In the genomic region with DNA sequence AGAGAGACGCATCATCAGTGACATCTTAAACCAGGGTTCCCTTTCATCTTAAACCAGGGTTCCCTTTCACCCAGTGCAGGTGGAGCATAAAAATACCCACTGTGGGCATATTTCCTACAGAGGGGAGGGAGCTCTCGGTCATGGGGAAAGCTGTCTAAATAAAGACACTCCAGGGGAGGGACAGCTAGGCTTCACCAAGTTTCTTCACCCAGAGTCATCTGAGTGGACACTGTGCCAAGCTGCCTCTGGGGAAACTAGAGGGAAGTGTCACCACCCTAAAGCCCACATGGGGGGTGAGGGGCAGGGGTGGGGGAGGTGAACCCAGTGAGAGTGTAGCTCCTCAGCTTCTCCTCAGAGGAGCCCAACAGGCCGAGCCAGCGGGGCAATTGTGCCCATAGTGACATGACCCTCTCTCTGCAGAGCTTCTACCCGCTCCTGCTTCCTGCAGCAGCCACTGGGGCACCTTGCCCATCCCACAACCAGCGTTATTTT, we compare ENCODE assay signal across 7 mouse cellular contexts. TPM values are rescaled to one million over a fixed set of nuclear protein-coding genes. Genes with fewer than 3 reads are reported as not detected.
DNase-seq lines count a peak whose midpoint lies in the region; ATAC-seq lines count a peak whose summit lies in the region.

No protein-coding gene starts in this region.

- no peak overlapping the region for H3K4me2 ChIP-seq in limb, embryonic 11.5 days (ENCODE audit: low read depth, severe bottlenecking)
- H3K4me2 ChIP-seq in neural tube, embryonic 12.5 days (replicated peaks): 0 out of 2 replicates have a peak overlapping the region, but pooled peaks have one; percentile 12

- intact Hi-C loops in left cerebral cortex, postnatal 25 days (cut with DNase I): no loop called here

- peak; percentile 85 for DNase-seq in adipocyte (ENCODE audit: low spot score)
- DNase-seq in heart, adult 9 months (ENCODE audit: low spot score in 2 of 2): peak; percentile 76 to 85
- no peak for DNase-seq in limb, embryonic 11.5 days (ENCODE audit: low spot score)
- no peak for DNase-seq in left cerebral cortex, postnatal 25 days (ENCODE audit: low spot score in 2 of 2)
- no peak for DNase-seq in c-Kit-positive CD71-positive TER-119-positive erythroid progenitor cells, embryonic 14.5 days (ENCODE audit: low spot score)

- H3K36me3 ChIP-seq in limb, embryonic 11.5 days (ENCODE audit: control insufficient read depth, insufficient read depth, low read length): no peaks in the 10 kb centered on the region
- H3K36me3 ChIP-seq in neural tube, embryonic 12.5 days: no peaks in the 10 kb centered on the region

- no peak overlapping the region; the same call in 1 of the 2 replicates for H3K9ac ChIP-seq in limb, embryonic 11.5 days (ENCODE audit: low read length)
- no peak overlapping the region for H3K9ac ChIP-seq in neural tube, embryonic 12.5 days

- H3K4me3 ChIP-seq in limb, embryonic 11.5 days (ENCODE audit: low read depth, low read length): no peak overlapping the region
- no peak overlapping the region for H3K4me3 ChIP-seq in neural tube, embryonic 12.5 days

- 60% methylated on average over 6 of the region's 6 CpGs for WGBS in limb, embryonic 11.5 days
- 59% methylated on average over 6 of the region's 6 CpGs for WGBS in neural tube, embryonic 12.5 days

- no peaks in the 10 kb centered on the region for H3K27me3 ChIP-seq in limb, embryonic 11.5 days (ENCODE audit: control insufficient read depth, insufficient read depth, low read length)
- H3K27me3 ChIP-seq in neural tube, embryonic 12.5 days (replicated peaks): no peaks in the 10 kb centered on the region

- H3K9me3 ChIP-seq in limb, embryonic 11.5 days (ENCODE audit: control insufficient read depth, low read length): no peaks in the 10 kb centered on the region
- no peaks in the 10 kb centered on the region for H3K9me3 ChIP-seq in neural tube, embryonic 12.5 days

- H3K4me1 ChIP-seq in limb, embryonic 11.5 days (ENCODE audit: control insufficient read depth, insufficient read depth, low read length): peaks cover 11% of the 10 kb centered on the region; the same call in 1 of the 2 replicates
- peaks cover 35% of the 10 kb centered on the region for H3K4me1 ChIP-seq in neural tube, embryonic 12.5 days

- peak; percentile 54 for ATAC-seq in common myeloid progenitor, adult 5-6 weeks (replicated peaks; ENCODE audit: low read depth, poor library complexity, severe bottlenecking)
- ATAC-seq in limb, embryonic 11.5 days (ENCODE audit: insufficient number of reproducible peaks, low FRiP score, low TSS enrichment, low read depth): no peak
- no peak for ATAC-seq in neural tube, embryonic 12.5 days (ENCODE audit: low FRiP score, low read depth)

- peak overlapping the region; percentile 73; the same call in 1 of the 2 replicates for H3K27ac ChIP-seq in limb, embryonic 11.5 days (replicated peaks; ENCODE audit: low read depth, low read length)
- no peak overlapping the region for H3K27ac ChIP-seq in neural tube, embryonic 12.5 days

RNA-seq across cellular contexts. Expression of a gene that starts 27.8 kb away (rescaled TPM):
- 72.3 and 85.4 TPM in 2 replicates for total RNA-seq in common myeloid progenitor, adult 5-6 weeks (2017)
- polyA plus RNA-seq in limb, embryonic 11.5 days (2014; fragmentation: Nextera tagmentation; extraction: Ambion mirVana): 4.9 and 5.6 TPM in 2 replicates
- polyA plus RNA-seq in neural tube, embryonic 12.5 days (2016; fragmentation: Nextera tagmentation; extraction: Ambion mirVana): 8.5 and 9.5 TPM in 2 replicates
- total RNA-seq in left cerebral cortex, postnatal 25 days (2021): 10 to 100 TPM; 55.5 to 62.7 TPM

Comparison
In these comparisons a context has a peak if more than half of its experiments do, and no peak if none do; other contexts are left out.
1. DNase-seq: peak in adipocyte (single experiment) and heart, adult 9 months (2 of 2); none in limb, embryonic 11.5 days (single experiment), left cerebral cortex, postnatal 25 days (0 of 2) and c-Kit-positive CD71-positive TER-119-positive erythroid progenitor cells, embryonic 14.5 days (single experiment).